Comparison of ENCODE assay signal across 7 mouse cellular contexts in genomic region chr4:132274156-132274862, GRCm38 (mm10). TPM values are rescaled to one million over a fixed set of nuclear protein-coding genes. Genes with fewer than 3 reads are reported as not detected.
DNase-seq lines count a peak whose midpoint lies in the region; ATAC-seq and TF ChIP-seq lines count a peak whose summit lies in the region.

Gene Taf12 (plus strand): TSS chr4:132274375.

- H3K4me1 ChIP-seq in intestine, postnatal 0 days (replicated peaks; ENCODE audit: control insufficient read depth, insufficient read depth, low read length), result 0 out of 2 replicates have a peak, but pooled peaks cover 4% of the 10 kb centered on the region
- H3K4me1 ChIP-seq in midbrain, embryonic 12.5 days, result peaks cover 24% of the 10 kb centered on the region
- 0 out of 2 replicates have a peak, but pooled peaks cover 1% of the 10 kb centered on the region for H3K4me1 ChIP-seq in small intestine, adult 2 months (ENCODE audit: control insufficient read depth, insufficient read depth, insufficient read length, low read length)

- H3K27me3 ChIP-seq in intestine, postnatal 0 days (replicated peaks; ENCODE audit: control insufficient read depth, insufficient read depth, low read length), result no peaks in the 10 kb centered on the region
- H3K27me3 ChIP-seq in midbrain, embryonic 12.5 days, result no peaks in the 10 kb centered on the region; the same call in 1 of the 2 replicates
- no peaks in the 10 kb centered on the region for H3K27me3 ChIP-seq in small intestine, adult 2 months (ENCODE audit: control insufficient read depth, insufficient read depth, low read length)

- under 1% methylated on average over 48 of the region's 48 CpGs for WGBS in intestine, postnatal 0 days
- WGBS in midbrain, embryonic 12.5 days, result under 1% methylated on average over 48 of the region's 48 CpGs
- under 1% methylated on average over 48 of the region's 48 CpGs for WGBS in small intestine, adult 2 months

- peak; percentile 100 for TF ChIP-seq POLR2A in small intestine, adult 2 months (IDR thresholded peaks at IDR 0.05; ENCODE audit: low read depth, low read length)

- peak within 1 kb of the TSS; percentile 91 for H3K27ac ChIP-seq in intestine, postnatal 0 days (ENCODE audit: low read depth, low read length)
- H3K27ac ChIP-seq in midbrain, embryonic 12.5 days (replicated peaks), result peak within 1 kb of the TSS; percentile 92
- peak within 1 kb of the TSS; percentile 84 for H3K27ac ChIP-seq in small intestine, adult 2 months (ENCODE audit: insufficient read depth, low read depth, low read length)

- peak within 1 kb of the TSS; percentile 77 for H3K9ac ChIP-seq in intestine, postnatal 0 days (ENCODE audit: low read depth, low read length)
- peak within 1 kb of the TSS; percentile 91 for H3K9ac ChIP-seq in midbrain, embryonic 12.5 days (replicated peaks)

- no peak for TF ChIP-seq CTCF in intestine, postnatal 0 days (IDR thresholded peaks at IDR 0.05; ENCODE audit: low read depth)
- no peak for TF ChIP-seq CTCF in small intestine, adult 2 months (IDR thresholded peaks at IDR 0.05; ENCODE audit: extremely low read depth, insufficient read length, insufficient replicate concordance, low read depth, low read length)

- no peaks in the 10 kb centered on the region for H3K9me3 ChIP-seq in intestine, postnatal 0 days (ENCODE audit: control insufficient read depth)
- H3K9me3 ChIP-seq in midbrain, embryonic 12.5 days, result no peaks in the 10 kb centered on the region

- no peaks in the 10 kb centered on the region for H3K36me3 ChIP-seq in intestine, postnatal 0 days (ENCODE audit: control insufficient read depth, insufficient read depth)
- H3K36me3 ChIP-seq in midbrain, embryonic 12.5 days, result no peaks in the 10 kb centered on the region
- no peaks in the 10 kb centered on the region for H3K36me3 ChIP-seq in small intestine, adult 2 months (ENCODE audit: control insufficient read depth, insufficient read depth, low read length)

- peak; percentile 95 for DNase-seq in adrenal gland, adult 2 months
- DNase-seq in embryo, embryonic 11.5 days (ENCODE audit: low read depth, low spot score), result peak; percentile 91
- DNase-seq in gastrocnemius, postnatal 4 days (ENCODE audit: low spot score in 2 of 2), result peak; percentile 87 to 91
- peak; percentile 94 for DNase-seq in left cerebral cortex, postnatal 4 days

- intact Hi-C loops in left cerebral cortex, postnatal 4 days (cut with DNase I), result no loop called here

- ATAC-seq in intestine, postnatal 0 days, result peak; percentile 88
- peak; percentile 84 for ATAC-seq in midbrain, embryonic 12.5 days (ENCODE audit: low FRiP score, low read depth)

- H3K4me3 ChIP-seq in intestine, postnatal 0 days (ENCODE audit: low read depth, low read length), result peak within 1 kb of the TSS; percentile 69
- H3K4me3 ChIP-seq in midbrain, embryonic 12.5 days, result peak within 1 kb of the TSS; percentile 85
- H3K4me3 ChIP-seq in small intestine, adult 2 months (ENCODE audit: low read depth, low read length), result peak within 1 kb of the TSS; percentile 79

- peak within 1 kb of the TSS; percentile 84 for H3K4me2 ChIP-seq in intestine, postnatal 0 days (replicated peaks; ENCODE audit: low read depth)
- H3K4me2 ChIP-seq in midbrain, embryonic 12.5 days (replicated peaks), result peak within 1 kb of the TSS; percentile 93

RNA-seq across cellular contexts. Expression of gene Taf12, which starts in this region (rescaled TPM):
- 10 to 100 TPM; 28.3 to 41.5 TPM for total RNA-seq in adrenal gland, adult 2 months (2021)
- polyA plus RNA-seq in adrenal gland, adult 2 months (2012; rRNA removed), result 1.5 and 2.5 TPM in 2 replicates
- total RNA-seq in gastrocnemius, postnatal 4 days (2021), result 10 to 100 TPM; 26.6 to 29.2 TPM
- 43.2 and 47.5 TPM in 2 replicates for polyA plus RNA-seq in intestine, postnatal 0 days (2015; fragmentation: Nextera tagmentation; extraction: Ambion mirVana)
- total RNA-seq in left cerebral cortex, postnatal 4 days (2021), result 10 to 100 TPM; 16.8 to 19.1 TPM
- 58.3 and 63.8 TPM in 2 replicates for polyA plus RNA-seq in midbrain, embryonic 12.5 days (2016; fragmentation: Nextera tagmentation; extraction: Ambion mirVana)
- 1.3 and 4.5 TPM in 2 replicates for polyA plus RNA-seq in small intestine, adult 2 months (2012; rRNA removed)

Comparison
In these comparisons a context has a peak if more than half of its experiments do, and no peak if none do; other contexts are left out.
1. Peak in every context shown above with its lines: DNase-seq, ATAC-seq, H3K4me3 ChIP-seq and H3K27ac ChIP-seq.